Mouse (Mus musculus): ENCODE measurements around the gene Cdhr5.

DNA sequence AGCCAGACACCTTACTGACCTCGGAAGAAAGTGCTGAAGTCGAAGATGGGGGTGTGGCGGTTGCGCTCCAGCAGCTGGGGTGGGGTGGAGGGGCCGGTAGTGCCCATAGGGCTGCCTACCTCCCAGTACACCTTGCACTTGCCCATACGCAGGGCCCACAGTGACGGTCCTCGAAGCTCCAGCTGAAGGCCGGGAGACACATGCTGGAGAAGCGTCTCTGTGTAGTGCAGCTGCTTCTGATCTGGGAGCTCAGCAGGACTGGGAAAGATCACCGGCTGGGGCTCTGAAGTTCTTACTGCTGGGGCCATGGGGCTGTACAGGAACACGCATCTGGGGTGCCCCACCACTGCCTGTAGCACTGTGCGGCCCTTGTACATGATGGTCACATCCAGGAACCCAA lies 12.9 kb downstream of the Cdhr5 start:
- no peak for TF ChIP-seq CTCF (IDR thresholded peaks at IDR 0.05)
- no peak for TF ChIP-seq EP300 (IDR thresholded peaks at IDR 0.05)
